Mouse (Mus musculus) neutrophil, adult 65 days (primary cell): ENCODE data around the gene Eml3. TPM values are rescaled to one million over a fixed set of nuclear protein-coding genes. Genes with fewer than 3 reads are reported as not detected.

Experiments
- total RNA-seq: library from RNA; stranded (reverse); gene quantifications from 2 replicates; pipeline ENCODE4 v1.2.4, GENCODE M21; 2023

Eml3 gene
- total RNA-seq, result 43.3 and 54.8 TPM in 2 replicates

DNA sequence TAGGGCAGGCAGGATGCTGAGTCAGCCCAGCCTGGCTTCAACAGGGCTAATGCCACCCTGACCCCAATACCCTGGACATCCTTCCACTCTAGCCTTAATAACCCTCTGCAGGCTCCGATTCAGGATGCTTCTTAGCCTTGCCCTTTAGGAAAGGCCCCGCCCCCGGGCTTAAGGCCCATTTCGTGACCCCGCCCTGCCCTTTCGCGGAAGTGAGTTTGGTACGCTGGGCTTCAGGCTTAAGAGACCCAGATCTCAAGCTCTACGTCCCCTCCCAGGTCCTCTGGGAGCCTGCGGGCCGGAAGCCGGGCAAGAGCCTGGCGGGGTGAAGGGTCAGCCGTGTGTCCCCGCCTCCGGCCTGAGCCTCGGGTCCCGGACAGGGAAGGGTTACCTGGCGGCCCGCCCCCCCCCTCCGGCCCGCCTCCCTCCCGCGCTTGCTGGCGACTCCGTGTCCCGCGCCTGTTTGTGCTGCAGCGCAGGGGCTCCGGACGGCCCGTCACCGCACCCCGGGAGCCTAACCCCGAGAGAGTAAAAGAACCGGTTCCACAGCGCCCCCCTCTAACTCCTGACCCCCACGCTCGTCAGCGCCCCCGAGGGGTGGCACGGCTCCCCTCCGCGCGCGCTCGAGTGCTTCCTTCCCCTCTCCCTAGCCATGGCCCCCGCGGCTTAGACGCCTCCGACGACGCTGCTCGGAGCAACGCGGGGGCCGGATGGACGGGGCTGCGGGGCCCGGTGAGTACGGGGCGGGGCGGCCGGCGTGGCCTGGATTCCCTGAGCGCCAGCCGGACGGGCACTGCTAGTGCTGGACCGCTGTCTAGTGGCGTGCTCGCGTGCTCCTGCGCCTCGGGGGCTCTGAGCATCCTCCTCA lies at the start of gene Eml3, which contains the start of gene Rom1:
TSS of gene Eml3 (plus strand) at position 329 of the 865 bp plus-strand sequence.
TSS of gene Rom1 (minus strand) at position 133 of the 865 bp plus-strand sequence.

GRCm38 (mm10) chr19:8880311-8881033 lies 48.9 kb upstream of the Eml3 start, which contains the start of gene Uqcc3:
TSS of gene Uqcc3 (minus strand) at chr19:8880923.

DNA sequence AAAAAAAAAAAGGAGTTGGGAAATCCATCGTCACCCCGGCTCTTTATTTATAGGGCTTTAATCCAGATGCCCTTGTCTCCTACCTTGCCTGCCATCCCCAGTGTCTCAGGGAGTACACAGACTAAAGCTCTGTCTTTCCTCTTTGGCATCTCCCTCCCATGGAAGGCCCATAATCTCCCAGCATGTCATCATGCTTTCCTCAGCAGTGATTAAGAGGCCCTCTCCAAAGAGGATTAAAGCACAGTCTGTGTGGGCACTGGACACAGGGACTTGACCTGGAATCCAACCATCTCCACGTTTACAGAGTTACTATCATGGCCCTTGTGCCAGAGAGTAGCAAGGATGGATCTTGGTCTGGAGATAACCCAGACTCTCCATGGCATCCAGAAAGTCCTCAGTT lies 45.7 kb upstream of the Eml3 start, which contains the start of the genes Lbhd1 and Gm49403:
TSS of gene Lbhd1 (plus strand) at position 117 of the 400 bp plus-strand sequence.
TSS of gene Gm49403 (plus strand) at position 315 of the 400 bp plus-strand sequence.

GRCm38 (mm10) chr19:8888511-8889385 lies 40.6 kb upstream of the Eml3 start, which contains the start of the genes 1810009A15Rik and Gm49416:
TSS of gene 1810009A15Rik (plus strand) at chr19:8888853.
TSS of gene Gm49416 (plus strand) at chr19:8888926.

DNA sequence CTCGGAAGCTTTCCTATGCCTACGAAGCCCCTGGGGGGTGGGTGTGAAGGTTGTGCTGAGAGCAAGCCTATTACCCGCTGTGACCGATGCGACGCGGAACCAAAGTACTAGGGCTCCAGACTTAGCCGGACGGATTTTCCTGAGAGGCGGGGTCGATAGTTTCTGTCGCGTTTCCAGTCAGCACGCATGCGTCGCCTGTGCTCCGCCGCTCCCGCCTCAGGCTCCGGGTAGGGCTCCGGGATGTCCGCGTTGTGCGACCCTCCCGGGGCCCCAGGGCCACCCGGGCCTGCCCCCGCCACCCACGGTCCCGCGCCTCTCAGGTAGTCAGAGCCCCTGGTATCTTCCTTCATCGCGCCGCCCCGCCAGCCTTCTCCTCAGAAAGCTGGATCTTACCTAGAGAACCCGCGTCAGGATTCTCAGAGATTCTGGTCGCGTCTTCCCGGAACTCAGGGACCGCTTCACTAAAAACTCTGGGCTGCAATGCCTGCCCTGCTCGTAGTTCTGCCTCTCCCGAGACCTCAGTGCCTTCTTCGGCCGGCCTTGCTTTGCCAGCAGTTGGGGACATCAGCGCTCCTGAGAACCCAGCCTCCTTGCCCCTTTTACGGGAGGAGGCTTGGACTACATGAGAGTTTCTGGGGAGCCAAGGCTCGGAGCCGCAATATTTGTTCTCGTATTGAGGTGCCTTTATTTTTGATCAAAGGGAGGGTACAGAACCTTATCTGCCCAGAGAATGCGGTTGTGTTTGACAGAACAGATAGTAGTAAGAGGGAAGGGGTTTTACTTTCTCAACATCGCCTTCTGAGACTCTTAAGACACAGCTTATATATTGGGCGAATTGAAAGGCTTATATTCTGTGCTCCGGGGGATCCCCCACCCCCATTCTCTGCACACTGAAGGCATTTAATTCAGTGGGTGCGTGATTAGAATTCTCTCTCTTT lies 36.3 kb upstream of the Eml3 start, which contains the start of gene Ints5:
TSS of gene Ints5 (plus strand) at position 177 of the 938 bp plus-strand sequence.

GRCm38 (mm10) chr19:8897865-8898495 lies 31.4 kb upstream of the Eml3 start, which contains the start of gene Ganab:
TSS of gene Ganab (plus strand) at chr19:8898071.

GRCm38 (mm10) chr19:8920073-8920736 lies 9.1 kb upstream of the Eml3 start, which contains the start of gene B3gat3:
TSS of gene B3gat3 (plus strand) at chr19:8920374.

DNA sequence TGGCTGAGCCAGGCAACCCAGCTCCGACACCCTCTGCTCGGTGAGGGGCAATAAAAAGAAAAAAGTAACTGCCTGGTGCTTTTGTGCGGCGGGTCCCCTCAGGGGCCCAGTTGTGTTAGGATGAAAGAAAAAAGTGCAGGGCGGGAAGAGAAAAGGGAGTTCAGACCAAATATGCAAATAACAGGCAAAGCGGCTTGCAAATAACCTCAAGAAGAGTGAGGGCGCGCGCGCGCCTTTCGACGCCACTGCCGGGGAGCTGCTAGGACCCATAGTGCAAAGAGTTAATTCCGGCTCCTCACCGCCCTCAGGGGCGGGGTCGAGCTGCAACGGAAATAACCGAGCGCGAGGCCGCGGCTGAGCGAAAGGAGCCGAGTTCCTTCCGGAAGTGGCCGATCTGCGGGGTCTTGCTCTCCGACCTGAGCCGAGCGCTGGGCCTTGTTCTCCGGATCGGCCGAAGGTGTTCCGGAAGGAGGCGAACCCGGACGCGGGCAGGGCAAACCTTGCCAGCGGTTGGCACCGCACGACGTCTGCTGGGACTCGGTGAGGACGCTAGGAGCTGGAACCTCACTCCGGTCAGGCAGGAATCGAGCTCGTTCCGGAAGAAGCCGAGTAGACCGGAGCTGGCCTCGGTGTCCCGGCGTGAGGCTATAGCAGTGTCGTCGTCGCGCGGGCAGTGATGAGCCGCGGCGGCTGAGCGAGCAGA lies 12.3 kb downstream of the Eml3 start, which contains the start of gene Mta2:
TSS of gene Mta2 (plus strand) at position 361 of the 703 bp plus-strand sequence.

DNA sequence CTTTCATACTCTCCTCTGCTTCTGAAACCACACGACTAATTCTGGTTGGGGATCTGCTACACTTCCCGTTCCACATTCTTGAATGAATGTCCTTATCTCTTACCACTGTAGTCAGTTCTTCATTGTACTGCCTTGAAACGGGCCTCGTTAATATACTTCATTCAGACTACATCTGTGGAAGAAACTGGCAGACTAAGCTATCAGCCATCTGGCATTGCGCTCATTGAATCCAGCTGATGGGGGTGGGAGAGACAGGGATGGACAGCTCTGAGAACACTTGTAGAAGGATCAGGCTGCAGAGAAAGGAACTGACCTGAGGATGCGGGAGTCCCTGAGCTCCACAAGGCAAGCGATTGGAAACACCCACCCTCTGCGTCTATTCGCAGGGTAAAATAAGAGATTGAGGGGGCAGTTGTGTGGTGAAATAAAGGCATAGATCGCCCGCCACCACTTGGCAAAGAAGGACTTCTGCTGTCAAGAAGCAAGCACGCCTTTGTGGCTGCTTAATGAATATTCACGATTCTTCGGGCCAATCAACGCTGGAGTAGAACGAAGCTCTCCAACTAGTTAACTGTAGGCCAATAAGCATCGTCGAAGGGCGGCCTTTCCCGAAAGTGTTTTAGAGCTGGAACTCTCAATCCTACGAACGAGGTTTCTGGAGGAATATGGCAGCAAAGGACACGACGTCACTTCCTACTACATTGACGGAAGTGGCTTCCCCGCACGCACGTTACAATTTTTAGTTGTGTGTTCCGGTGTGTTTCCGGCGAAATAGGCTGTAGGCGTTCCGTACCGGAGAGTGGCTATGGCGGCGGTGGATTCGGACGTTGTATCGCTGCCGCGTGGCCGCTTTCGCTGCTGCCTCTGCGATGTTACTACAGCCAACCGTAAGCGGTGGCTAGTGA lies 24.0 kb downstream of the Eml3 start, which contains the start of gene Tut1:
TSS of gene Tut1 (plus strand) at position 713 of the 905 bp plus-strand sequence.

GRCm38 (mm10) chr19:8966590-8967372 lies 37.4 kb downstream of the Eml3 start, which contains the start of gene Eef1g:
TSS of gene Eef1g (plus strand) at chr19:8967041.

GRCm38 (mm10) chr19:8989066-8989566 lies 59.8 kb downstream of the Eml3 start, which contains the start of gene Ahnak:
TSS of gene Ahnak (plus strand) at chr19:8989284.

Other genes with a start within 250 kb of the Eml3 start
- gene Slc3a2, start 206.2 kb upstream of the Eml3 start, total RNA-seq, result 158 and 184 TPM in 2 replicates
- gene Wdr74, start 193.7 kb upstream of the Eml3 start, total RNA-seq, result 22.0 TPM in 2 replicates
- 1.00 and 1.5 TPM in 2 replicates for gene 1700092M07Rik, start 188.8 kb upstream of the Eml3 start, total RNA-seq
- gene Stx5a, start 188.1 kb upstream of the Eml3 start, total RNA-seq, result 173 and 212 TPM in 2 replicates
- gene Nxf1, start 172.5 kb upstream of the Eml3 start, total RNA-seq, result 146 and 190 TPM in 2 replicates
- gene Tmem223, start 158.6 kb upstream of the Eml3 start, total RNA-seq, result 20.3 and 22.0 TPM in 2 replicates
- gene Tmem179b, start 155.1 kb upstream of the Eml3 start, total RNA-seq, result 52.4 and 65.2 TPM in 2 replicates
- 7.5 and 8.2 TPM in 2 replicates for gene Taf6l, start 143.1 kb upstream of the Eml3 start, total RNA-seq
- gene Polr2g, start 131.0 kb upstream of the Eml3 start, total RNA-seq, result 36.0 and 36.7 TPM in 2 replicates
- gene Zbtb3, start 127.0 kb upstream of the Eml3 start, total RNA-seq, result 0.52 and 0.76 TPM in 2 replicates
- 16.9 and 18.9 TPM in 2 replicates for gene Ttc9c, start 110.2 kb upstream of the Eml3 start, total RNA-seq
- gene Hnrnpul2, start 109.5 kb upstream of the Eml3 start, total RNA-seq, result 86.0 and 118 TPM in 2 replicates
- 1.4 TPM in 1 of 2 replicates, not detected in the other for gene AC129217.1, start 99.8 kb upstream of the Eml3 start, total RNA-seq
- 43.3 and 49.7 TPM in 2 replicates for gene Bscl2, start 92.1 kb upstream of the Eml3 start, total RNA-seq
- not detected in 2 replicates for gene Gng3, start 90.4 kb upstream of the Eml3 start, total RNA-seq
- 0.27 and 0.57 TPM in 2 replicates for gene Lrrn4cl, start 78.8 kb upstream of the Eml3 start, total RNA-seq
- gene Ubxn1, start 58.1 kb upstream of the Eml3 start, total RNA-seq, result 89.2 and 93.8 TPM in 2 replicates
- 15.4 and 22.1 TPM in 2 replicates for gene Uqcc3, start 48.6 kb upstream of the Eml3 start, total RNA-seq
- 1.8 and 10.2 TPM in 2 replicates for gene Lbhd1, start 45.8 kb upstream of the Eml3 start, total RNA-seq
- not detected in 2 replicates for gene Gm49403, start 45.6 kb upstream of the Eml3 start, total RNA-seq
- 15.3 and 21.7 TPM in 2 replicates for gene 1810009A15Rik, start 40.7 kb upstream of the Eml3 start, total RNA-seq
- 6.5 TPM in 1 of 2 replicates, not detected in the other for gene Gm49416, start 40.6 kb upstream of the Eml3 start, total RNA-seq
- gene Ints5, start 36.5 kb upstream of the Eml3 start, total RNA-seq, result 9.3 and 11.1 TPM in 2 replicates
- gene Ganab, start 31.5 kb upstream of the Eml3 start, total RNA-seq, result 76.0 and 93.0 TPM in 2 replicates
- gene B3gat3, start 9.2 kb upstream of the Eml3 start, total RNA-seq, result 29.7 and 35.6 TPM in 2 replicates
- 1.5 and 2.1 TPM in 2 replicates for gene Rom1, start 196 bp upstream of the Eml3 start, total RNA-seq
- 109 and 121 TPM in 2 replicates for gene Mta2, start 12.3 kb downstream of the Eml3 start, total RNA-seq
- gene Tut1, start 24.3 kb downstream of the Eml3 start, total RNA-seq, result 6.5 and 12.9 TPM in 2 replicates
- gene Eef1g, start 37.5 kb downstream of the Eml3 start, total RNA-seq, result 85.1 and 106 TPM in 2 replicates
- gene Ahnak, start 59.7 kb downstream of the Eml3 start, total RNA-seq, result 367 and 445 TPM in 2 replicates
- gene Scgb1a1, start 158.4 kb downstream of the Eml3 start, total RNA-seq, result not detected in 2 replicates
- 4.1 and 5.1 TPM in 2 replicates for gene Asrgl1, start 206.1 kb downstream of the Eml3 start, total RNA-seq